Mouse (Mus musculus): ENCODE measurements at regions not wholly inside any gene's neighbourhood (a gene's known extent, or its start where the extent isn't known, plus 50 kb on each side); places are given as distances from the start of the nearest gene placed in this dataset.

DNA sequence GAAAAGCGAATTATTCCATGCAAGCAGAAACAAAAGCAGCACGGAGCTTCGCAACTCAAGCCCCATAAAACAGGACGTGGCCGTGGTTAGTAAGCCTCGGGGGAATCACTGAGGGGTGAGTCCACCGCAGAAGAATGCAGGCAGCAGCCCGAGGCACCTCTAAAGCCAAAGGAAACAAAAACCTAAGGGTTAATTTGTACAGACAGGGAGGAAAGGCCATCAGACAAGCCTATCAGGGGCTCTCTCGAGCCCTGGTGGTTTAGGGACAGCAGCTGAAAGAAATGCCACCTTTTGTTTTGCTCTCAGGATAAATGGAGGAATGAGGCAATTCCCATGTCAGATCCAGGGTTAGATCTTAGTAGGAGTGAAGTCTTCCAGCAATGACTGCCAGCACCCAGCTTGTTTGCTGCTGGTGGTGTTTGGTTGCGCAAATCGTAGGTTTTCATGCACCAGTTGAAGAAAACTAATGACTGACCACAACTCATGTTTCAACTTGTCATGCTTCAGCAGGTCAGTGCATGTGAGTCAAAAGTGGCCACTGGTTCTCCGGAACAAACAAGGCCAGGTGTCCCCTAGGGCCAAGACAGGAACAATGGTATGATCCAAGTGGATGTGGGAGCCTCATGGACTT is 173.9 kb upstream of the Dapk1 start:
- peak; percentile 38 for DNase-seq (ENCODE audit: low spot score)

DNA sequence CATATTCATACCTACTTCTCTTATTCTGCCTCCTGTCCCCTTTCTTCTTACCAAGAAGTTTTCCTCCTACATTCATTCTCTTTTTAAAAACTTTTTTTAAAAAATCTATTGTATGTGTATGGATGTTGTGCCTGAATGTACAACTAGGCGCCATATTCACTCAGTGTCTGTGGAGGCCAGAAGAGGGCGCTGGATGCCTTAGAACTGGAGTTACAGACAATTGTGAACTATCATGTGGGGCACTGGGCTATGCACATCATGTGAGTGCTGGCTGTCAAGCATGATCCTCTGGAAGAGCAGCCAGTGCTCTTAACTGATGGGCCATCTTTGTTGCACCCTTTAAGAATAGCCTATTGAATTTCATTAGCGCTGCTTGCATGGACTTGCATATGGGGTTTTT is 172.6 kb upstream of the Dapk1 start:
- no peak for DNase-seq (ENCODE audit: low spot score)

DNA sequence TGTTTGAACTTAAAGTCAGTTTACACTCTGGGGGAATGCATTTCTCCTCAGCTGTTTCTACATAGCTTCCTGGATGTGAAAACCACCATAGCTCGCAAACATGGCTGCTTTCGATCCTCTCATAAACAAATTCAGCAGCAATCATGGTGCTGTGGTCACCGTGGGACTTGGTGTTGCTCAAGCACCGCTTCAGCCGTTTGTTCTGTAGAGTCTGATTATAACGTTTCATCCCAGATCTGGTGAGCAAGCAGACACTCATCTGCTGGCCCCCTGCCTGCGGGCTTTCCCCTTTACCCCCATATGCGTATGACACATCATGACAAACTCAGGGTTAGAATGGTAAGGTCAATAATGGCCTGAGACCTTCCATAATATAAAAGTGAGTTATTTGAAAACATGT is 170.3 kb upstream of the Dapk1 start:
- DNase-seq (ENCODE audit: low spot score): no peak

DNA sequence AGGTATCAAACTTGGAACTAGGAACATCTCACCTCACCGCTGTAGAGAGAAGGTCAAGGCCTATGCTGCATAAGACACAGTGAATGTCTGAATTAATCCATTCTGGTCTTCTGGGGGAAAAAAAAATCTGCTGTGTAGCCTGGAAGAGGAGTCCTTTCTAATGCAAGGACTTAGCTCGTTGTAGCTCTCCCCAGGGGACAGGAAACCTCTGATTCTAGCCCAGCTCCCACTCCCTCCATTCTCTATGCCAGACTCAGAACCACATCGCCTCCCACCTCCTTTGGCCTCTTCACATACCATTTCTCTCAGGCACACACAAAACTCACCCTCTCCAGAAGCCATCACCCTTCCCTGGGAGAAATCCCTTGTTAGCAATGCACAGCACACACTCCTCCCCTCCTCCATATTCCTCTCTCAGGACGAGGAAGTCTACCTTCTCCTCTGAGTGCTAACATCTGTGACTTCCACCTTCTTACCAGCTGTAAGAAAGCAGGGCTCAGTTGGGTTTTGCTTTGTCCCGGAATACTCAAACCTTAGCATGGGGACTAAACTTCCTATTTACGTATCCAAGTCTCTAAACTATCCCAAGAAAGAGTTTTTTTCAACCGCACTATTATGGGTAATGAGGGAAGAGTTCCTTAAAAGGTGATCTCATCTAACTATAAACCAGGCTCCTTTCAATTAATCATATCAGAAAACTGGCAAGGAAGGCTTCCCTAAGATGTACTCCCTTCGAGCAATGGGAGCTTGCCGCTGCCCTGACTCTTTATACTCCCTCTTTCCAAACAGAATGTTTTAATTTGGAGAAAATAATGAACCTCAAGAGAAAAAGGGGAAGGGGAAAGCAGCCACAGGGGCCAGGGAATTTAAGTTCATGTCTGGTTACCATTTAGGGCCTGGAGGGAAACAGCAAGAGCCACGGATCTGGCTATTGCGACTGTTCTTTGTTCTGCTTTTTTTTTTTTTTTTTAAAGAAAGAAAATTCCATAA is 167.2 kb upstream of the Dapk1 start:
- no peak for DNase-seq (ENCODE audit: low spot score)

DNA sequence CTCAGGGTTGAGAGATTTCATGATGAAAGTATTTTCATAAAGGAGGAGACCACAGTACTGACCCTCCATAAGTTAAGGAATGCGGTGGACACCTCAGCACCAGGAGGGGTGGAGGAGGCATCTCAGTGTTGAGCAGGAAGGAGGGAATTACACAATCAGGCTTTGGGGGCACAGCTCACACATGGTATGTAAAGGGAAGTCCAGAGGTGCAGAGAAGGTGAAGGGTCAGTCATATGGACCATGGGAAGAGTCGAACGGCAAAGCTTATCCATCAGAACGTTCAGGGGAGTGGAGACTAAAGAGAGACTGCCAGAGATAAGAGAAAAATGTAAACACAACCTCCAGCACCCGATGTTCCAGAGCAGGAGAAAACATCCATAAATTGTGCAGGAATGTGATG is 166.4 kb upstream of the Dapk1 start:
- DNase-seq (ENCODE audit: low spot score): no peak

DNA sequence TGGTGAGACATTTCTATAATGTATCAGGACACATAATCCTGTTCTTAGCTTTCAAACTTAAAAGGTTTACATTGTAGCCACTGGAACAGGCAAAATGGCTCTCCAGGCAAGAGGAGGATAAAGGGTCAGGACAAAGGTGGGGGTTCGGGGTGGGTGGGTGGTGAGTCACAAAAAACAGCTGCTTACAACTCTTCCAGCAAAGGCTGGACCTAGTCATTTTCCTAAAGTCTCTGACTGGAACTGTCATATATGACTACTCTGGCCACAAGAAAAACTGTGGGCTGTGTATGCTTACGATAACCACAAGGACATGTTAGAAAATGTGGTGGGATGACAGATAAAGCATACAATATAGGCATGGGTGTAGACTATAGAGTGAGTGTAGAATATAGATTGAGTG is 163.6 kb upstream of the Dapk1 start:
- no peak for DNase-seq (ENCODE audit: low spot score)

DNA sequence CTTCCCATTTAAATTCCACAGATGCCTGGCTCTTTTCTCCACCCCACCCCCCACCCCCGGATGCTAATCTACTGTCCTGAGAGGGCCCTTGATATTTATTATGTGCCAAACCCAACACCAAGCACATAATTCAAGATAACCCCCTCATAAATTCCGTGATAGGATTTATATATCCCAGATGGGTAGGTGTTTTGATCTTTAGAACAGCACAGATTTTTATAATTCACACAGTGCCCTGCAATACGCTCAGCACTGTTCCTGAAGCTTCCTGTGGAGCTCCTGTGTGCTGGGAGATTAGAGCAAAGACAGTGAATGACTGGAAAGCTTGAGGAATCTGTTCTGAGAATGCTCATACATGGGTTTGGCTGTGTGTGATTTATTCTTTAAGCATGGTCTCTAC is 161.2 kb upstream of the Dapk1 start:
- DNase-seq (ENCODE audit: low spot score): peak; percentile 43

DNA sequence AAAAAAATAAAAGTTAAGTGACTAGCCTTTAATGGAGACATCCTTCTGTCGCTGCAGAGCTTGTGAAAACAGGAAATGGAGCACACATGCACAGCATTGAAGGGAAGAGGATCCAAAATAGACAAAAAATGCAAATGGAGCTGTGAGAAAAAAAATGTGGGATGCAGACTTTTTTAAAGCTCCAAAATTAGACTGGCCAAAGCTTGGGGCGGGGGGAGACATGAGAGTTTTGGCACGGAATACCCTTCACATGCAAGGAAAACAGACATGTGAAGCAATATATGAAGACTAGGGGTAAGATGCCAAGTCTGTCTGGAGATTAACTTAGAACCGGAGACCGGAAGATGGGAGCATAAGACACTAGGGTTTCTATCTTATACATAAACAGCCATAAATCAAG is 156.6 kb upstream of the Dapk1 start:
- DNase-seq (ENCODE audit: low spot score): no peak

DNA sequence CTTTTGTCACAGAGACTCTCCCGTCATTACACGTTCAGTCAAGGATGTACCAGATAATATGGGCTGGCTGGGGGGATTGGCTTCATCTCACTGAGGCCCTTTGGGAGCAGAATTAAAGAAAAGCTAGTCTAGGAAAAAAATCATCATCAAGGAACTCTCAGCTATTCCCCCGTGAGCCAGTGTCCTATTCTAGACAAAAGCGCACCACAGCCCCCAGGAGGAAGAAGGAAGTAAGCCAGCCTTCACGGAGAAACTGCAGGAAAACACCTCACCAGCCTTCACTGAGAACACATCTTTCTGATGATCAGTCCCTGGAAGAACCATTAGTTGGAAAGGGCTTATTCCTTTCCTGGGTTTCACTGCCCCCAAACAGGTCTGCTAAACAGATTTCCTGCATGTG is 154.8 kb upstream of the Dapk1 start:
- no peak for DNase-seq (ENCODE audit: low spot score)

DNA sequence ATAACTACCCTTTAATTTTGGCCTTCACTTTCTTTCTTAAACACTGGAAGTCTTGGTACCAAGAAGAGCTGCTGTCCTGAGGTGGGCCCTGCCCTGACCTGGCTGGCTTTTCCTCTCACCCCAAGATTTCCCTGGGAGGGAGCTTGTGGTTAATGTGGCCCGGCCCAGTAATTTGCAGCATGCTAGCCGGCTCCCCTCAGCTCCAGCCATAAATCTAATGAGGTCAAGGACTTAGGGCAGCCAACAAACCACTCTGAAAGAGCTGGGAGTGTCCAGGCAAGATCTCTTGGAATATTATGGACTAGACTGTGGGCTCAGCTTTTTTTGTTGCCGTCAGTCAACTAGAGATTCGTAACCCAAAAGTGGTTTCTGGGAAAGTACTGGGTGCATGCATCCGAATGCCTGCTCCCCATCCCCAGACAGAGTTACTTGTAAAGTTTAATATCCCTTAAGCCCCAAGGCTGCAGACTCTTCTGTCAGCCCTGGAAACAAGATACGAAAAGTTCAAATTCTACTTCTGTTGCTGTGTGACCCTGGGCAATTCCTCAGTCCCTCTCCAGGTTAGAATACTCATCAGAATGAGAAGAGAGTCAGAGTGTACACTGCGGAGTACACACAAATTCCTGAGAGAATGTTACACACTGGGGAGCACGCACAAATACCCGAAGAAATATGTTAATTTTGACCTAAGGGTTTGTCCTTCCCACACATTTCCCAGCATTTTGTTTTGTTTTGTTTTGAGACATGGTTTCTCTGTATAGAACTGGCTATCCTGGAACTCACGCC is 150.8 kb upstream of the Dapk1 start:
- peak; percentile 55 for DNase-seq (ENCODE audit: low spot score)

DNA sequence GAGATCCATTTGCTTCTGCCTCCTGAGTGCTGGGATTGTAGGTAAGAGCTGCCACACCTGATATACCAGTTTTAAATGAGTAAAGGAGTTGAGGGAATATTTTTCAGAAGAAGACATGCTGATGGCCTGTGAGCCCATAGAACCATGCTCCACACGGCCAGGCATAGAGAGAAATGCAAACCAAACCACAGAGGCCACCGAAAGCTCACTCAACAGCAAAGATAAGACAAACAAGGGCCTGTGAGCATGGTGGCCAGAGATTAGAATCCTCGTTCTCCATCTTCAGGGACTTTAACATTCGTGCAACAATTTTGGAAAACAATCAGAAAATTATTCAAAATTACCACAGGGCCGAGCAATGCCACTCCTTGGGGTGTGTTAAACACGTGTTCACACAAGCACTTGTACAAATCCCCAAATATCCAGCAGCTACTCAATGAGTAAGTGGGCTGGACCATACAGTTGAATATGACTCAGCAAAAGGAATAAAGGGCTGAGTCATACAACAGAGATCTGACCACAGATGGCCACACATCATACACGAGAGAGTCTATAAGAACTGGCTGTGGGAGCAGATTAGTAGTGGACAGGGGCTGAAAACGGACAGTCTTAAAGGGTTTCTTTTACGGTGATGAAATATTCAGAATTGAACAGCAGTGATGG is 147.8 kb upstream of the Dapk1 start:
- DNase-seq (ENCODE audit: low spot score): no peak

DNA sequence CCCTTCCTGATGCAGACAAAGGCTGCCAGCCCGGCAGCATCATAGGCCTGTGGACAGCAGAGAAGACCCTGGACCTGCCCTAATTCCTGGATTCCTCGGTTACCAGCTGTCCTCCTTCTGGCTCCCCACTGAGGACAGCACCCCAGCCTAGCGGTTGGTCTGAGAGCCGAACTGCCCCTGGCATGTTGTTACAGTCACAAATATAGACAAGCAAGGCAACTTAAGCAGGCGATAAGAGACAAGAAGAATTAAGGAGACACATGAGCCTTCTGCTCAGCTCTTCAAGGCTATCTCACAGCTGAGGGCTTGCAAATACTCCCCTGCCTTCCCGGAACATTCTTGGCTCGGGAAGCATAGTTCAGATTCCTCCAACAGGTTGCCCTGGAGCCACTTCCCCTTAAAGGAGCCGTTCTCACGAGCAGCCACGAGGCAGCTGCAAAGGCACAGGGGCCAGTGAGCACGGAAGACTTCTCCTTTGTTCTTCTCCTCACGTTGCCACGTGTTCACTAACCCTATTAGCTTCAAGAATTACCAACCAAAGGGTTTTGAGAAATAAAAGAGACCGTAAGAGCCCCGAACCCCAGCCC is 146.6 kb upstream of the Dapk1 start:
- DNase-seq (ENCODE audit: low spot score): peak; percentile 68

DNA sequence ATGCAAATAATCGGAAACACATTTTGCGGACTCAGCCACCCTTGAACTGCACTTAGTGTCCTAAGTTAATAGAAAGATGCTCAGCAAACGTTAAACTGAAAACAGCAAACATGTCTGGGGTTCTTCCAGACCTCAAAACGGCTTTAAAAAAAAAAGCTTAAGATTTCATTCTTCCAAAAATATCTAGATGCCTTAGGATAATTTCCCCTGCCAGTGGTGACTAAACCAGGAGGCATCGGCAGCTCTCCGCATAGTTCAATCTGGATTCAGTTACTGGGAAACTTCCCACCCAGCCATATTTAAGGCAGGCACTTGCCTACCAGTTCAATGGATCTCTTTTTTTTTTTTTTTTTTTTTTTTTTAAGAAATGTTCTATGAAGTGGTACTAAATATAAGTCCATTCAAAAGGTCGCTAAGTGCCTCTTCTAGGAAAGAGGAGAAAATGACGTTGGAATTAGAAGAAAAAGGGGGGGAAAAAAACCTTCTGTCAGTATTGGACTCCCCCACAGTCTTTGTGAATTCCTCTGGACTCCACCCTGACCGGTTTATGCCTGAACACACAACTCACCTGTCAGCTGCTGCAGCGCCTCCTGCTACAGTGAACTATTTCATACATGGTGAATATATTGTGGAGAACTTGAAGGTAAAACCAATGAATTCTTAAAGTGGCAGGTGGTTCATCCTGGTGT is 145.7 kb upstream of the Dapk1 start:
- no peak for DNase-seq (ENCODE audit: low spot score)

DNA sequence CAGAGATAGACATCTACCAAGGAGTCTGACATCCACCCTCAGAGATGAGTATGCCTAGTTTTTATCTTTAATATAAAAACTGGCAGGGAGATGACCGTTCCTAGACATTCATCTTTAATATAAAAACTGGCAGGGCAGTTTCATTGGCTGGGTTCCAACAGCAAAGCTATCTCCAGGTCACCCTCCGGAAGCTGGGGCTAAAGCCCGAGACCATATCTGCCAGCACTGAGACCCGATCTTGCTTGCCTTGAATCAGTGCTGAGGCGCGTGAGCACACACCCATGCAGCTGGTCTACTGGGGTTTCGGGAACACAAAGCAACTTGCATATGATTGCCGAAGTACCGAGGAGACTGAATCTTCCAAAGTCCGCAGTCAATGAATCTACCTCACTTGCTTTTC is 144.5 kb upstream of the Dapk1 start:
- DNase-seq (ENCODE audit: low spot score): no peak

DNA sequence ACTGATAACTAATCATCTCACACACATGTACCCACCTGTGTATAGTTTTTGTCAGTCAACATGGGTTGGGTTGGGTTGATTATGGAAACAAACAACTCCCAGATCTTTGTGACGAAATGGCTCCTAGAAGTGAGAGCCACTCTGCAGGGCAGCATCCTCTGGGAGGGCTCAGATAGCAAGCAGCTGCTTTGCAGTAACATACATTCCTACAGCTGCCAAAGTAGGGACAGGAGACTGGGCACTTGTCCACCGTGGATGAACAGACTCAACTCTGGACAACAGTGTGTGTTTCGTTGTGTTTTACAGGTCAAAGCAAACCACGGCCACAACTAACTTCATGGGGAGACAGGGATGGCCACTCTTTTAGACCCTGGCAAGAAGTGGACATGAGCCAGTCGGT is 142.7 kb upstream of the Dapk1 start:
- DNase-seq (ENCODE audit: low spot score): no peak

DNA sequence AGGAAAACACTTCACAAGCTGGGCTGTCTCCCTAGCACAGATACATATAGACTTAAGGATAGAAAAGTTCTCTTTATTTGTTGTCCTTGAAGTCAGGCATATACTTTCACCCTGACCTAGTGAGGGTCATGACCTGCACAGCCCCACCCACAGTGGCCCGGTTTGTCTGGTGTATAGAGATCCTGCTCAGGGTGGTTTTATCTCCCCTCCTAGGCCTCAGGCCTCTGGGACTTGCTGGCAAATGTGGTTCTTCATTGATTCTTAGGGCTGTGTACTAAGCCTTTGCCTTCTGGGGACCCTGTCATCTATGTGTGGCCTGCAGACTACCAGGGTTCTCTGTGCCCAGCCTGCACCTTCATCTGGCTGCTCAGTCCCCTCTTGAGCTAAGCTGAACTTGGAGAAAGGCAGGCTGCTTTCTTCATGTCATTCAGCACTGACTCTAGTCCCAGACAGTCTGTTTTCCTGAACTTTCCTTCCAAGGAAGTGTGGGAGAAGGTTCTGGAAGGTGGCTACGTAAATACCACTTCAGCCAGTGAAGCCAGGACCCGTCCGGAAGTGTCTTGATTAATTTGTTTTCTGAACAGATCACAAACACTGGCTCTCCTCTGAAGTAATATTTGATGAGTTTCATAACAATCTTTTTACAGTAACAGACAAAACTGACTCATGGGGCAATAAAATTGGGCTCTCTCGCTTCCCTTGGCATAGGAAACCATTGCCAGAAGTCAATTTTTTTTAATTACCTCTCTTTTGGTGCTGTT is 135.0 kb upstream of the Dapk1 start:
- DNase-seq (ENCODE audit: low spot score): no peak

DNA sequence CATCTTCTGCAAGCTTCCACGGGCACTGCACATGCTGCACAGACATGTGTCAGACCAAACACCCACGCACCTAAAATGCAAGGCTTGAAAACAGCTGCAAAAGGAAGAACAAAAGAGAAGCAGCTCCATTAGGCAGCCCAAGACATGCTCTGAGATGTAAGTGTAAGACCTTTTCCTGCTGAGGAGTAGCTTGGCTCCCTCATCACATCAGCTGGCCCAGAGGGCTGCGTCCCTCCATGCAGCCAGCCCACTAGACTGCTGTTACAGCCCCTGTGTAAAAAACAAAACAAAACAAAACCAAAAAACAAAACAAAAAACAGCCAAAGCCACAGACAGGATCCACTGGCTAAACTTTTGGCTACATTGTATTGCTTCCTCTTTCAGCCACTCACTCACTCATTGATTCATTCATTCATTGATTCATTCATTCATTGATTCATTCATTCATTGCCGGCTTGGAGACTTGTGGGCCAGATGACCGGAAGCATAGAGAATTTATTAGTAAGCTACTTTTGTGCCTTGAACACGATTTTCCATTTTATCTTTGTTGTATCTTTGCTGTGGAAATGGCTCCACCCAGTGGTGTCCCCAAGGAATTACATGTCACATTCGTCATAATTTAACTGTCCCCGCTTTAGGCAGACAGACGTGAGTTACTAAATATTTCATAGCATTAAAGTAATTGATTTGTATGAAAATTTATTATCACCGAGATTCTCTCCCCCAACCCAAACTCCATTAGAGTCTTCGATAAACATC is 133.7 kb upstream of the Dapk1 start:
- DNase-seq (ENCODE audit: low spot score): peak; percentile 82

DNA sequence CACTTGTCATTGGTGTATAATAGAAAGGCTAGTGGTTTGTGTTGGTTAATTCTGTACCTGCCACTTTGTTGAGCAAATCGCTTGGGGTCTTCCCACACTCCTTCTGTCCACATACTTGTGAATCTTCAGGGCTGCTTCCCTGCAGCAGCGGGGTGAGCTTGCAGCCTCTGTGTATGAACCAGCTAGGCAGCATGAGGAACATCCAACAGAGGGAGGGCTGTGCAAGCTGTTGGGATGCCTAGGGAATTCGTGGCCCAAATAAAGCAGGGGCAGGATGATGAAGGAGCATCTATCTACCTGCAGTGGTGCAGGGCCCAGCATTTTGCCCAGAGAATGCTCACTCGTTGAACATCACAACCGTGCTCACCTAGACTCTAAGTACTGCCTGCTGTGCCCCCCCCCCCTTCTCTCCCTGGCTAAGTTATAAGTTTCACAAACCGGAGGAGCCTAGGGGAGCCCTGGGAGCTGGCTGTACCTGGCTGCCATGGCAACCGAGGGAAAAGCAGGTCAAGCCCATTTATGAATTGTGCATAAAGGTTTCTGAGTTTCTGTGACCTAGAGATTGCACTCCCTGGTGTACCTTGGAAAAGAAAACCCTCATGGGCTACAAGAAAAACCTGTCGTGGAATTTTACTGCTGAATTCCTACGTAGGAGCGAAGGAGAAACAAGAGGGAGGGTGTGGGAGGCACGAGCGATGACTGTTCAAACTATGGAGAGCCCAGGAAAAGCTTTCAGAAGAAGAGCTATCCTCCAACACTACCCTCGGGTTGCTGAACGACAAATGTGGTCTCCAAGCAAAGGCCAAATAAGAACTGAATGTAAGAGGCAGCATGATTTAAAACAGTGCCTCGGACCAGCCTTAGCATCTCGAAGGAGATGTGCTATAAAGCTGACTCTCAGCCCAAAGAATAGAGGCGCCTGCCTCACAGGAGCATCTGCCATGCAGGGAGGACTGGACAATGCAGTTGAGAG is 131.0 kb upstream of the Dapk1 start:
- DNase-seq (ENCODE audit: low spot score): no peak

Measured in embryo, embryonic 10.5 days (tissue).